Mouse (Mus musculus): ENCODE data around the gene H2al1e. TPM values are rescaled to one million over a fixed set of nuclear protein-coding genes. Genes with fewer than 3 reads are reported as not detected.
"Not testable (repeated sequence)": the region's sequence is repeated elsewhere in the genome, so short reads cannot be mapped to it uniquely, and the experiment has no call there.

The H2al1e gene
- total RNA-seq (2015; ENCODE audit: low replicate concordance) (not detected in 2 replicates), total RNA-seq (2017; ENCODE audit: low replicate concordance) (not detected in 2 replicates)

- not testable (repeated sequence) for ATAC-seq (replicated peaks; ENCODE audit: low FRiP score, poor library complexity, severe bottlenecking)
Measured at GRCm38 (mm10) chrX:11311634-11312033, at the start of gene H2al1e. H2al1e (plus strand) TSS chrX:11311934.

DNA sequence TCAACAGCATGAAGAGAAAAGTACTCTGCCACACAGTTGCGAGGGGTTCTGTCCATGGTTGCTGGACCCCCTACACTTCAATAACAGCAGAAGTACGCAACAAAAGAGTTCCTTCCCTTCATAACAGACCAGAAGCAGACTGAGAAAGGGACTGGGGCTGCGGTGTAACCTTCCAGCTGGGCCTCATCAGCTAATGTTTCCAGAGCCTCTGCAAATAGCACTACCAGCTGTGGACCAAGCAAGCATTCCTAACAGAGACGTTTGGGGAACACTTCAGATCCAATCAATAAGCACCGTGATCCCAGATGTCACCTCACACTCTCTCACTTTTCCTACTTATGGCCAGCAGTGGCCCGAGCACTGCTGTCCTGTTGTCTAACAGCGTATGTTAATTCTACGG is 46.8 kb upstream of the H2al1e start:
- ATAC-seq (replicated peaks; ENCODE audit: low FRiP score, poor library complexity, severe bottlenecking), result no peak

DNA sequence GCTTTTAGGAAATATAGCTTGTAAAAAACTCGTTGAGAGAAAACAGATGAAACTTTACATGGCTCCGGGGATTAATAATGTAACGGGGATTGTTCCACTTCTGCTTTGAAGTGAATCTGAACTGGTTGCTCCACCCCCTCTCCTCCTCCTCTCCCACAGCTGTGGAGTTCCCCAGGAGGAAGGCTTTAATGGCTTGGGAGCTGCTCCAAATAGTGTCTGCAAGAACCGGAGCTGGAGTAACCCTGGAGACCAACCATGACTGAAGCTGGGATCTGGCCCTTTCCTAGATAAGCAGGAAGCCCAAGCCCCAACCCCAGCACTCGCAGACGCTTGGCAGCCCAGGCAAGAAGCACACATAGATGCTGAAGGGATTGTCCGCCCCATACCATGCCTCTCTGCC is 43.9 kb upstream of the H2al1e start:
- no peak for ATAC-seq (replicated peaks; ENCODE audit: low FRiP score, poor library complexity, severe bottlenecking)

DNA sequence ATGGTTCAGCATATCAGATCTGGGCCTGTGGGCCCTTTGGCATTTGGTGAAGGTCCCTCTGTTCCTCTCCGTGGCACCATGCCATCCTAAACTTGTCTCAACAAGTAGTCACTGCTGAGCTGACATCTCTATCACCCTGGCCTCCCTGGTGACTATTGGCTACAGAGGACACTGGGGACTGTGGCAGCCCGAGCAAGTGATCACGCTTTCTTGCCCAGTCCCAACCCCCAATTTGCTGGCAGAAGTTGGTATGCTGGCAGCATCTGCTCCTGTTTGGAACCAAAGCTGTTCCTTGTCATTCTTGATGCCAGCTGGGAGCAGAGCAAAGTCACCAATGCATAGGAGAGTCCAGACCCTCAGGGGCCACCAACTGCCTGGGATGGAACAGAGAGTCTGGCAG is 42.7 kb upstream of the H2al1e start:
- no peak for ATAC-seq (replicated peaks; ENCODE audit: low FRiP score, poor library complexity, severe bottlenecking)

DNA sequence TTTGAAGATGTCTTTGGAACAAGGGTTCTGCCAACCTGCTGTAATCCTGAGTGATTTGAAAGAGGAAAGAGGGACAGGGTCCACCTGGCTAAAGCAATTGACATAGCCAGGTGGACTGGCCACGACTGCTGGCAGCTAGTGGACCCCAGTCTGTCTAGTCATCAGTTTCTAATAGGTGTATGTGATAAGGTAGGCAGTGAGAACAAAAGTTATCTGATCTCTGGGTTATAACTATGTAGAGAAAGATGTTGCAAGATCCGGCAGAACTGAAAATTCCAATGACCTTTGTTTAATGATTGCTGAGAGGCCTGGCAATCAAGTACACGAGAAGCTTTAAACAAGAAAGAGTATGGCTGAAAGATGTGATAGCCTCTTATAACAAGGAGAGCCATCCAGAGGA is 38.5 kb upstream of the H2al1e start:
- ATAC-seq (replicated peaks; ENCODE audit: low FRiP score, poor library complexity, severe bottlenecking), result no peak

GRCm38 (mm10) chrX:11277083-11277482 is 34.7 kb upstream of the H2al1e start:
- no peak for ATAC-seq (replicated peaks; ENCODE audit: low FRiP score, poor library complexity, severe bottlenecking)

- no peak for ATAC-seq (replicated peaks; ENCODE audit: low FRiP score, poor library complexity, severe bottlenecking)
Measured at GRCm38 (mm10) chrX:11280741-11281140, 31.0 kb upstream of the H2al1e start.

DNA sequence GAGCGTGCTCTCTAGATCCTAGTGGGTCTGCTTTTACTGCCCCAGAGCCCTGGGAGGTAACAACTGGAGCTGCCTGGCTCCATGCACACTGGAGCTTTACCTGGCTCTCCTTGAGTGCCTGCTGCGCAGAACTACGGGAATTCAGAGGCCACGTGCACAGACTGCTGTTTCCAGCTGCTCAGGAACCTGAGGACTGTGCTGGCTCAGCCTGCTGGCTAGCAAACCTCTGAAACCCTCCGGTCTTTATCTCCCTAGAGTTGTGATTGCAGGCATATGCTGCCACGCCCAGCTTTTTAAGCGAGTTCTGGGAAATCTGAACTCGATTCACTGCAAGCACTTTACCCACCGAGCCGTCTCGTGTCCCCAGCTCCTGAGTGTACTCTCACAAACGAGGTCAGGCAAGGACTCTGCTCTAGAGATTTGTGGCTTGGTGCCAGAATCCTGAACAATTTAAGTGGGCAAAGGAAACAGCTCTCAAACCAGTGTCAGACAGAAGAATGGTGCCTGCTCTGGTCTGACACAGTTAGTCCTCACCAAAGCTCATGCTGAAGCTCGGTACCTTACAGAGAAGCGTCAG is 23.3 kb upstream of the H2al1e start:
- ATAC-seq (replicated peaks; ENCODE audit: low FRiP score, poor library complexity, severe bottlenecking), result no peak

- ATAC-seq (replicated peaks; ENCODE audit: low FRiP score, poor library complexity, severe bottlenecking), result no peak
Measured at GRCm38 (mm10) chrX:11289244-11289643, 22.5 kb upstream of the H2al1e start.

DNA sequence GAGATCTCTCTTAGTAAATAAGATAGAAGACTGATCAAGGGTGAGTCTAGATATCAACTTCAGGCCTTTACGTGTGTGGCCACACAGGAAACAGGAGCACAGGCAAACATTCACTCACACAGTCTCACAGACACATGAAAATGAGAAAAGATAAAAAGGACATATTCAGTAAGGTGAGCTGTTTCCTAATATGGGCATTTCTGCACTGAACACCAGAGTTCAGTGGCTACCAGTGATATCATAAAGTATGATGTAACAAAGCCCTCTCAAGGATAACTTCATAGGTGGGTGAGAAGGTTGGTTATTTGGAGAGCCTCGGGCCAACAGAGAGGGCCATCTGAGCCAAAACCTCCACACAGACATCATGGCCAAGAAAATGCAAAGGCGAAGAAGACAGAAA is 12.8 kb upstream of the H2al1e start, which contains the start of gene H2al1a:
H2al1a (plus strand) TSS at position 301 of the 400 bp plus-strand sequence.
- ATAC-seq (replicated peaks; ENCODE audit: low FRiP score, poor library complexity, severe bottlenecking), result not testable (repeated sequence)

DNA sequence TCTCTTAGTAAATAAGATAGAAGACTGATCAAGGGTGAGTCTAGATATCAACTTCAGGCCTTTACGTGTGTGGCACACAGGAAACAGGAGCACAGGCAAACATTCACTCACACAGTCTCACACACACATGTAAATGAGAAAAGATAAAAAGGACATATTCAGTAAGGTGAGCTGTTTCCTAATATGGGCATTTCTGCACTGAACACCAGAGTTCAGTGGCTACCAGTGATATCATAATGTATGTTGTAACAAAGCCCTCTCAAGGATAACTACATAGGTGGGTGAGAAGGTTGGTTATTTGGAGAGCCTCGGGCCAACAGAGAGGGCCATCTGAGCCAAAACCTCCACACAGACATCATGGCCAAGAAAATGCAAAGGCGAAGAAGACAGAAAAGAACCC is 9.6 kb upstream of the H2al1e start, which contains the start of gene H2al1b:
H2al1b (plus strand) TSS at position 301 of the 400 bp plus-strand sequence.
- ATAC-seq (replicated peaks; ENCODE audit: low FRiP score, poor library complexity, severe bottlenecking), result not testable (repeated sequence)

DNA sequence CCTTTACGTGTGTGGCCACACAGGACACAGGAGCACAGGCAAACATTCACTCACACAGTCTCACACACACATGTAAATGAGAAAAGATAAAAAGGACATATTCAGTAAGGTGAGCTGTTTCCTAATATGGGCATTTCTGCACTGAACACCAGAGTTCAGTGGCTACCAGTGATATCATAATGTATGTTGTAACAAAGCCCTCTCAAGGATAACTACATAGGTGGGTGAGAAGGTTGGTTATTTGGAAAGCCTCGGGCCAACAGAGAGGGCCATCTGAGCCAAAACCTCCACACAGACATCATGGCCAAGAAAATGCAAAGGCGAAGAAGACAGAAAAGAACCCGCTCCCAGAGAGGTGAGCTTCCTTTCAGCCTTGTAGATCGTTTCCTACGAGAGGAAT is 6.4 kb upstream of the H2al1e start, which contains the start of gene H2al1c:
H2al1c (plus strand) TSS at position 301 of the 400 bp plus-strand sequence.
- ATAC-seq (replicated peaks; ENCODE audit: low FRiP score, poor library complexity, severe bottlenecking), result not testable (repeated sequence)

GRCm38 (mm10) chrX:11308524-11308923 is 3.2 kb upstream of the H2al1e start, which contains the start of gene H2al1d:
H2al1d (plus strand) TSS chrX:11308824.
- not testable (repeated sequence) for ATAC-seq (replicated peaks; ENCODE audit: low FRiP score, poor library complexity, severe bottlenecking)

DNA sequence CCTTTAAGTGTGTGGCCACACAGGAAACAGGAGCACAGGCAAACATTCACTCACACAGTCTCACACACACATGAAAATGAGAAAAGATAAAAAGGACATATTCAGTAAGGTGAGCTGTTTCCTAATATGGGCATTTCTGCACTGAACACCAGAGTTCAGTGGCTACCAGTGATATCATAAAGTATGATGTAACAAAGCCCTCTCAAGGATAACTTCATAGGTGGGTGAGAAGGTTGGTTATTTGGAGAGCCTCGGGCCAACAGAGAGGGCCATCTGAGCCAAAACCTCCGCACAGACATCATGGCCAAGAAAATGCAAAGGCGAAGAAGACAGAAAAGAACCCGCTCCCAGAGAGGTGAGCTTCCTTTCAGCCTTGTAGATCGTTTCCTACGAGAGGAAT is 3.1 kb downstream of the H2al1e start, which contains the start of gene H2al1f:
H2al1f (plus strand) TSS at position 301 of the 400 bp plus-strand sequence.
- not testable (repeated sequence) for ATAC-seq (replicated peaks; ENCODE audit: low FRiP score, poor library complexity, severe bottlenecking)

- not testable (repeated sequence) for ATAC-seq (replicated peaks; ENCODE audit: low FRiP score, poor library complexity, severe bottlenecking)
Measured at GRCm38 (mm10) chrX:11317956-11318355, 6.2 kb downstream of the H2al1e start, which contains the start of gene H2al1g. H2al1g (plus strand) TSS chrX:11318256.

GRCm38 (mm10) chrX:11321192-11321591 is 9.5 kb downstream of the H2al1e start, which contains the start of gene H2al1h:
H2al1h (plus strand) TSS chrX:11321492.
- ATAC-seq (replicated peaks; ENCODE audit: low FRiP score, poor library complexity, severe bottlenecking), result not testable (repeated sequence)

DNA sequence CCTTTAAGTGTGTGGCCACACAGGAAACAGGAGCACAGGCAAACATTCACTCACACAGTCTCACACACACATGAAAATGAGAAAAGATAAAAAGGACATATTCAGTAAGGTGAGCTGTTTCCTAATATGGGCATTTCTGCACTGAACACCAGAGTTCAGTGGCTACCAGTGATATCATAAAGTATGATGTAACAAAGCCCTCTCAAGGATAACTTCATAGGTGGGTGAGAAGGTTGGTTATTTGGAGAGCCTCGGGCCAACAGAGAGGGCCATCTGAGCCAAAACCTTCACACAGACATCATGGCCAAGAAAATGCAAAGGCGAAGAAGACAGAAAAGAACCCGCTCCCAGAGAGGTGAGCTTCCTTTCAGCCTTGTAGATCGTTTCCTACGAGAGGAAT is 12.6 kb downstream of the H2al1e start, which contains the start of gene H2al1i:
H2al1i (plus strand) TSS at position 301 of the 400 bp plus-strand sequence.
- ATAC-seq (replicated peaks; ENCODE audit: low FRiP score, poor library complexity, severe bottlenecking), result not testable (repeated sequence)

DNA sequence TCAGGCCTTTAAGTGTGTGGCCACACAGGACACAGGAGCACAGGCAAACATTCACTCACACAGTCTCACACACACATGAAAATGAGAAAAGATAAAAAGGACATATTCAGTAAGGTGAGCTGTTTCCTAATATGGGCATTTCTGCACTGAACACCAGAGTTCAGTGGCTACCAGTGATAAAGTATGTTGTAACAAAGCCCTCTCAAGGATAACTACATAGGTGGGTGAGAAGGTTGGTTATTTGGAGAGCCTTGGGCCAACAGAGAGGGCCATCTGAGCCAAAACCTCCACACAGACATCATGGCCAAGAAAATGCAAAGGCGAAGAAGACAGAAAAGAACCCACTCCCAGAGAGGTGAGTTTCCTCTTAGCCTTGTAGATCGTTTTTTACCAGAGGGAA is 15.8 kb downstream of the H2al1e start, which contains the start of gene H2al1j:
H2al1j (plus strand) TSS at position 301 of the 400 bp plus-strand sequence.
- ATAC-seq (replicated peaks; ENCODE audit: low FRiP score, poor library complexity, severe bottlenecking), result not testable (repeated sequence)

- no peak for ATAC-seq (replicated peaks; ENCODE audit: low FRiP score, poor library complexity, severe bottlenecking)
Measured at GRCm38 (mm10) chrX:11345762-11346161, 34.0 kb downstream of the H2al1e start.

DNA sequence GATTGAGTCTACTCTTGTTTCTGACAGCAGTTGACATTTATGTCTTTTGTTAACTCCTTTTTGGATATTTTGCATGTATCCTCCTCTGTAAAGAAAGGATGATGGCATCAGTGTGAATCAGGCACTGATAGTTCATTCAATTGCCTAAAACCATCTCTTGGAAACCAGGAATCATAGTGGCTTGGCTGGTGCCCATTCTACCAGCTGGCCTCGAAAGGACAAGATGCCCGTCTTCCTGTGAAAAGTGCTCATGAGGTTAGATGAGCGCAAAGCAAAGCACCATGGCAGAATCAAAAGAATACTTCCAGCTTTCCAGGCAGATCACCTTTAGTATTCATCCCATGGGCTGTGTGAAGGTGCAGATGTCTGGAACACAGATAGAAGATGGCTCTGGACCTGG is 35.0 kb downstream of the H2al1e start:
- no peak for ATAC-seq (replicated peaks; ENCODE audit: low FRiP score, poor library complexity, severe bottlenecking)

DNA sequence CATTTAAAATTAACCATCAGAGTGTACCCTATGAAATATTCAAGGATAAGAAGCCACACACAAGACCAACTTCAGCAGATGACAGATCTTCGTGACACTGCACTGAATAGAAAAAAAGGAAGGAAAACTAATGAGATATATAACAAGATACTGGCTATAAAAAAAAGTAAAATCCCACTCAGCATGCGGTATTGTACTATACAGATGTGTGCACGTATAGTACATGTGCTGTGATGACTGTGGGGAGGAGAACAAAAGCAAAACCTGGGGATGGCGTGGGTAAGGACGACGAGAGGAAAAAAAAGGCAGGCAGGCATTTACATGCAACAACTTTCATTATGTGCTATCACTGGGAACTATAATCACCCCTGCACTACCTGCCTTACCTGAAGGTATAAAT is 49.1 kb downstream of the H2al1e start:
- no peak for ATAC-seq (replicated peaks; ENCODE audit: low FRiP score, poor library complexity, severe bottlenecking)

All from erythroblast, adult 5-6 weeks (primary cell).